Mouse (Mus musculus) megakaryocyte, embryonic 14.5 days (primary cell): ENCODE data around the gene Rimkla. TPM values are rescaled to one million over a fixed set of nuclear protein-coding genes. Genes with fewer than 3 reads are reported as not detected.
"Not testable (repeated sequence)": the region's sequence is repeated elsewhere in the genome, so short reads cannot be mapped to it uniquely, and the experiment has no call there.

Source experiments
- H3K27me3 ChIP-seq: replicated peaks from 2 replicates; pipeline ENCODE3; 2012; ENCODE audit warnings: inconsistent platforms
- H3K36me3 ChIP-seq: replicated peaks from 2 replicates; pipeline ENCODE3; 2012; ENCODE audit warnings: low read length, inconsistent platforms, mixed read lengths
- H3K4me1 ChIP-seq: 2 replicates; pipeline ENCODE4 v1.6.1; 2012; ENCODE audit warnings: inconsistent platforms
- H3K4me3 ChIP-seq: replicated peaks from 2 replicates; pipeline ENCODE3; 2012; ENCODE audit warnings: moderate library complexity, mild to moderate bottlenecking, inconsistent platforms
- H3K9me3 ChIP-seq: 2 replicates; pipeline ENCODE4 v1.6.1; 2012; ENCODE audit warnings: inconsistent platforms
- FLI1 ChIP-seq: IDR thresholded peaks from 2 replicates; pipeline ENCODE4 v1.6.1; 2012; ENCODE audit warnings: low read length, inconsistent platforms, mixed read lengths
- GATA1 ChIP-seq: IDR thresholded peaks from 3 replicates; pipeline ENCODE4 v1.6.1; 2012; ENCODE audit warnings: mixed read lengths, low read length, inconsistent platforms, borderline replicate concordance
- polyA plus RNA-seq: library from polyadenylated mRNA; stranded (reverse); fragments of >175 nt; gene quantifications from 2 replicates; pipeline ENCODE4 v1.2.3, GENCODE M21; 2012; ENCODE audit warnings: low replicate concordance; ENCODE audit not compliant: insufficient read depth

The Rimkla gene
- not detected in 2 replicates for polyA plus RNA-seq

DNA sequence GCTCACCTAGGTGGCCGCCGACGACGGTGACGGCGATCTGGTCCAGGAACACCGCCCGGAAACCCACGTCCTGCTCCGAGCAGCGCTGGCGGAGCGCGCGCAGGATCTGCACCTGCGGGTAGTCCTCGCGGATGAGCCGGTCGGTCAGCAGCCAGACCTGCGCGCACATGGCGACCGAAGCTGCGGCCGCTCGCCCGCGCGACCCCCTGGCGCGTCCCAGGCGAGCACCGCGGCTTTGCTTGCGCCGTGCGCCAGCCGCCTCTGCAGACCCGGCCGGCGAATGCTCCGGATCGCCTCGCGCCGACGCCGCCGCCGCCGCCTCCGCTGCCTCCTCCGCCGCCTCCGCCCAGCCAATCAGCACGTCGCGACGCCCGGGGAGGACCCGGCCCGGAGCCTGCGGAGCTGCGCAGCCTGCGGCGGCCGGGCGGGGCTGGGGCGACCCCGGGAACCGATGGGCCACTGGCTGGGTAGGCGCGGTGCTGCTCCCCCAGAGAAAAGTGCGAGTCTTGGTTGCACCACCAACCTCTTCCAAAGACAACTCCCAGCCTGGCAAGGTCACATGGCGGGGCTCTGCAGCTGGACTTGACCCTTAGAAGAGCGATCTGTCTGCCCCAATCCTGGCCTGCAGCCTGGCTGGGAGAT, at the start of gene Rimkla:
Rimkla (minus strand) TSS at position 338 of the 642 bp plus-strand sequence.
- Histone ChIP-seq H3K36me3 (no peaks in the 10 kb centered on the region), H3K4me3 (peak within 1 kb of the TSS; percentile 91), H3K27me3 (peaks cover 87% of the 10 kb centered on the region), H3K4me1 (peaks cover 12% of the 10 kb centered on the region), H3K9me3 (peaks cover 20% of the 10 kb centered on the region)
- TF ChIP-seq GATA1: no peak
- TF ChIP-seq FLI1: no peak

GRCm38 (mm10) chr4:119540533-119540890, 48.1 kb upstream of the Rimkla start:
- Histone ChIP-seq H3K4me1 (peaks cover 30% of the 10 kb centered on the region), H3K4me3 (peak overlapping the region; percentile 99), H3K36me3 (no peaks in the 10 kb centered on the region), H3K27me3 (peaks cover 2% of the 10 kb centered on the region), H3K9me3 (no peaks in the 10 kb centered on the region)
- TF ChIP-seq FLI1: no peak
- no peak for TF ChIP-seq GATA1

- TF ChIP-seq GATA1: no peak
- TF ChIP-seq FLI1: no peak
Measured at GRCm38 (mm10) chr4:119539836-119540532, 47.6 kb upstream of the Rimkla start.

GRCm38 (mm10) chr4:119539031-119539824, 46.8 kb upstream of the Rimkla start, which contains the start of gene Frg2f1:
Frg2f1 (minus strand) TSS chr4:119539529.
- H3K27me3 ChIP-seq: peaks cover 5% of the 10 kb centered on the region
- no peaks in the 10 kb centered on the region for H3K36me3 ChIP-seq
- peak within 1 kb of the TSS; percentile 99 for H3K4me3 ChIP-seq
- H3K4me1 ChIP-seq: peaks cover 30% of the 10 kb centered on the region
- TF ChIP-seq FLI1 (no peak), GATA1 (no peak)
- no peaks in the 10 kb centered on the region for H3K9me3 ChIP-seq

More at GRCm38 (mm10) chr4:119539836-119540532, 47.6 kb upstream of the Rimkla start:
- Histone ChIP-seq H3K4me3 (peak overlapping the region; percentile 99), H3K9me3 (no peaks in the 10 kb centered on the region), H3K27me3 (peaks cover 4% of the 10 kb centered on the region), H3K36me3 (no peaks in the 10 kb centered on the region), H3K4me1 (peaks cover 30% of the 10 kb centered on the region)

GRCm38 (mm10) chr4:119537436-119537835, 45.0 kb upstream of the Rimkla start:
- TF ChIP-seq GATA1: no peak
- no peak for TF ChIP-seq FLI1
- Histone ChIP-seq H3K4me1 (peaks cover 26% of the 10 kb centered on the region), H3K27me3 (peaks cover 5% of the 10 kb centered on the region), H3K9me3 (no peaks in the 10 kb centered on the region), H3K36me3 (no peaks in the 10 kb centered on the region), H3K4me3 (no peak overlapping the region)

DNA sequence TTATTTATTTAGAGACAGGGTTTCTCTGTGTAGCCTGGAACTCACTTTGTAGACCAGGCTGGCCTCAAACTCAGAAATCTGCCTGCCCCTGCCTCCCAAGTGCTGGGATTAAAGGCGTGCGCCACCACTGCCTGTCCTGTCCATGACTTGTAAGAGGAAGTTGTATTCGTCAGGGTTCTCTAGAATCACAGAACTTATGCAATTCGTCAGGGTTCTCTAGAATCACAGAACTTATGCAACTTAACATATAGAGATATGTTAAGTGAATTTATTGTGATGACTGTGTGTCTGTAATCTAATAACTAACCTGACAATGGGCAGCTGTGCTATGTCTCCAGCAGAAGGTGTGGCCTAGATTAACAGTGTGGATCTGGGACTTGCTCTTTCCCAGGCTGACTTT, 44.2 kb upstream of the Rimkla start, which contains the start of gene Foxj3:
Foxj3 (plus strand) TSS at position 390 of the 400 bp plus-strand sequence.
- not testable (repeated sequence) for H3K9me3 ChIP-seq, H3K36me3 ChIP-seq, H3K4me3 ChIP-seq, H3K27me3 ChIP-seq
- H3K4me1 ChIP-seq: peaks cover 20% of the 10 kb centered on the region

- peaks cover 8% of the 10 kb centered on the region for H3K4me1 ChIP-seq
- peaks cover 5% of the 10 kb centered on the region for H3K27me3 ChIP-seq
- H3K36me3 ChIP-seq: no peaks in the 10 kb centered on the region
- no peak overlapping the region for H3K4me3 ChIP-seq
- no peaks in the 10 kb centered on the region for H3K9me3 ChIP-seq
- TF ChIP-seq GATA1 (no peak), FLI1 (no peak)
Measured at GRCm38 (mm10) chr4:119535103-119535502, 42.7 kb upstream of the Rimkla start.

DNA sequence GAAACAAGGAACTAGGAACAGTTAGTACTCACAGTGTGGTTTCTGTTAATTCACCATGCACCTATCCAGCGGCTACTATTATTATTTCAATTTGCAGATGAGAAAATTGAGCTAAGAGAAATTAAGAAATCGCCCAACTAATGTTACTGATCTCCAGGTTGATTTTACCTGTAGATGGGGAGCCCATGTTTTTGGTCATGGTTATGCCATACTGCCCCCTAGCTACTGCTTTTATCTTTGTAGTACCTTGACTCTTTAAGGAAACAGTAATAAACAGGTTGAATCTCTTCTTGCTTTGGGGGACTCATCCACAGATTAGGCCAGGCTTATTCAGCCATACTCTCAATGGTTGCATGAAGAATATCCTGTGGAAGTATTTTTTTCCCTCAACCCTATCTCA, 39.4 kb upstream of the Rimkla start:
- no peaks in the 10 kb centered on the region for H3K4me1 ChIP-seq
- H3K36me3 ChIP-seq: no peaks in the 10 kb centered on the region
- TF ChIP-seq FLI1 (no peak), GATA1 (no peak)
- peaks cover 6% of the 10 kb centered on the region for H3K27me3 ChIP-seq
- no peaks in the 10 kb centered on the region for H3K9me3 ChIP-seq
- H3K4me3 ChIP-seq: no peak overlapping the region

- Histone ChIP-seq H3K27me3 (peaks cover 21% of the 10 kb centered on the region), H3K4me1 (no peaks in the 10 kb centered on the region), H3K4me3 (no peak overlapping the region), H3K36me3 (no peaks in the 10 kb centered on the region), H3K9me3 (no peaks in the 10 kb centered on the region)
- TF ChIP-seq GATA1 (no peak), FLI1 (no peak)
Measured at GRCm38 (mm10) chr4:119526329-119526845, 34.0 kb upstream of the Rimkla start.

- Histone ChIP-seq H3K4me1 (no peaks in the 10 kb centered on the region), H3K27me3 (peaks cover 23% of the 10 kb centered on the region)
- no peak for TF ChIP-seq FLI1
- TF ChIP-seq GATA1: no peak
Measured at GRCm38 (mm10) chr4:119524466-119524865, 32.0 kb upstream of the Rimkla start.

More at GRCm38 (mm10) chr4:119524466-119524865, 32.0 kb upstream of the Rimkla start:
- H3K4me3 ChIP-seq: no peak overlapping the region
- H3K36me3 ChIP-seq: no peaks in the 10 kb centered on the region
- H3K9me3 ChIP-seq: no peaks in the 10 kb centered on the region
